Mouse (Mus musculus): ENCODE measurements around the gene Dok7.

Gene Dok7

GRCm38 (mm10) chr5:35057582-35057981 lies 1.0 kb downstream of the Dok7 start:
- no peak for DNase-seq (ENCODE audit: inconsistent ontology term)

DNA sequence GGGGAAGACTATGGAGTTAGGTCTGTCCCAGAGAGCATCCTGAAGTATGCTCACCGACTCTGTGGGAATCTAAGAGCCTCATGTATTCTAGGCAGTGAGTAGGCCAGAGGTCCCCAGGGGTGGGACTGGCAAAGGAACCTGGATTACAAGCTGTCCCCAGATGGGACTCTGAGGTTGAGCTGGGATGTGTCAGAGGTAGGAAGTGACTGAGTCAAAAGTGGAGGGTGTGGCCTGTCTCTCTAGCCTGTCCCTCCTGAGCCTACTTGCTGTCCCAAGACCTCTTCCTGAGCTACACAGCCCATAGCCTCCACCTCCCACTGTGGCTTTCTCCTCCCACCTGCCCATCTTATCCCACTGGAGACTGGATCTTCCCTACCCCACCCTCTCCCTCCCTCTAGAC lies 1.6 kb downstream of the Dok7 start:
- DNase-seq (ENCODE audit: inconsistent ontology term), result no peak

GRCm38 (mm10) chr5:35060098-35060497 lies 3.5 kb downstream of the Dok7 start:
- DNase-seq (ENCODE audit: inconsistent ontology term), result no peak

DNA sequence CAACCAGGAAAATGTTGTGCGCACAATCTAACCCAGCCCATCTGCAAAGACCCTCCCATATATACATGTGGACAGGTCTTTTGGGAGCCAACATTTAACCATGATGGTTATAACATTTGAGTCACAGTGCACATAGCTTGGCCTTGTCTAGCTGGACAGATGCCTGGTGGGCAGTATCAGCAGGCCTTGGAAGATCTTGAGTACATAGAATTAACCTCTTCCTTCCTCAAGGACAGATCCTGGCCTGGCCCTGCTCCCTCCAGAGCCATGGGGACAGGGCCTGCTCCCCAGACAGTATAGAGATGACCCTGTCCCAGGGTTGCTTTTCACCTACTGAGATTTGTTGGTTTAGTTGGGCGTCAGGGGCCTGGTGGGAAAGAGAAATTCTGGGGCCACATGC lies 13.3 kb downstream of the Dok7 start:
- no peak for DNase-seq (ENCODE audit: inconsistent ontology term)

DNA sequence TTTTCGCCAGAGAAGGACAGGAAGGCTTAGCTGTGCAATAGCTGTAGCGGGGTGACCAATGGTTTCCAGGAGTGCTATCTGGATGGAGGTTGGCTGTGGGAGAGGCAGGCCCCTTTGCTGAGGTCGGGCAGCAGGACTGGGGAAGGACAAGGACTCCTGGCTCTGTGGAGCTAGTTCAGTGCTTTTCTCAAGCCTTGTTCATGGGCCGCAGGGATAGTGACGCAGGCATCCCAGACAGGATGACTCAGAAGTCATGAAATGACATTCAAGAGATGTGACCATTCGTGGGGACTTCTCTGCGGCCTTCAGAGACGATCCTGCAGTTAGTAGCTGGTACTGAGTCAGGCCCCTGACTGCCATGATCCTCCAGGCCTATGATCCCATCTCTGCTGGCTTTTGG lies 13.7 kb downstream of the Dok7 start:
- no peak for DNase-seq (ENCODE audit: inconsistent ontology term)

- no peak for DNase-seq (ENCODE audit: inconsistent ontology term)
Measured at GRCm38 (mm10) chr5:35070953-35071352, 14.4 kb downstream of the Dok7 start.

- no peak for DNase-seq (ENCODE audit: inconsistent ontology term)
Measured at GRCm38 (mm10) chr5:35071855-35072254, 15.3 kb downstream of the Dok7 start.

GRCm38 (mm10) chr5:35073235-35073634 lies 16.7 kb downstream of the Dok7 start:
- DNase-seq (ENCODE audit: inconsistent ontology term), result no peak

DNA sequence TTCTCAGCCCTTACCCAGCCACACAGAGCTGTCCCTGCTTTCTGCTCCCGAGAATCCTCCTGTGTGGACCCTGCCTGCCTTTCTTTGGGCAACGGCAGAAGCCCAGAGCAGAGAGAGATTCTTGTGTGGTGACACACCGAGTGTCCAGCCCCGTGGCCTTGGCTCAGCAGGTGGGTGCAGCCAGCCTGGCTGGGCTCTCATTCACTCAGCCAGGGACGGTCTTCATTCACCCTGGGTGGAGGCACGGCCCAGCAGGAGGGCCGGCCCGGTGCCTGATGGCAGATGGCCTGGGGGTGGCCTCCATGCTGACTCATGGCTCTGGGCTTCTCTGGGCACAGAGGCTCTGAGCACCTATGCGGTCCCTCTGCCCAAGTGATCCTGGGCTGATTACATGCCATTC lies 17.4 kb downstream of the Dok7 start:
- DNase-seq (ENCODE audit: inconsistent ontology term), result peak; percentile 96

- DNase-seq (ENCODE audit: inconsistent ontology term), result no peak
Measured at GRCm38 (mm10) chr5:35076369-35076768, 19.8 kb downstream of the Dok7 start.

- DNase-seq (ENCODE audit: inconsistent ontology term), result no peak
Measured at GRCm38 (mm10) chr5:35079101-35079500, 22.5 kb downstream of the Dok7 start.

DNA sequence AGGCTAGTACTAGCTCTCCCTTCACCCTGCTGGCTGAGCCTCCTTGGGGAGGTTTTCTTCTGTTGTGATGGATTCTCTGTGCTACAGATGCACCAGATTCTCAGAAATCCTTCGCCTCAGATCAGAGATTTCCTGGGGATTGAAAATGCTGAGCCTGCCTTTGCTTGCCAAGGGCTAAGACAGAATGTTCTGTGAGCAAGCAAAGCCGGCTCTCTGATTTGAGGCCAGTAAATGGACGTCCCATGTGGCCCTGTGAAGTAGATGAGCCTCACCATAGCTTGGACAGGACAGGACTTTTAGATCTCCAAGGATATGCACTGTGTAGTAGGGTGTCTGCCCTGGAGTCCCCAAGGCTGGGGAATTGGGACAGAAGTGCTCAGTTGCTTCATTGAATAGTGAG lies 28.3 kb downstream of the Dok7 start:
- DNase-seq (ENCODE audit: inconsistent ontology term), result no peak

DNA sequence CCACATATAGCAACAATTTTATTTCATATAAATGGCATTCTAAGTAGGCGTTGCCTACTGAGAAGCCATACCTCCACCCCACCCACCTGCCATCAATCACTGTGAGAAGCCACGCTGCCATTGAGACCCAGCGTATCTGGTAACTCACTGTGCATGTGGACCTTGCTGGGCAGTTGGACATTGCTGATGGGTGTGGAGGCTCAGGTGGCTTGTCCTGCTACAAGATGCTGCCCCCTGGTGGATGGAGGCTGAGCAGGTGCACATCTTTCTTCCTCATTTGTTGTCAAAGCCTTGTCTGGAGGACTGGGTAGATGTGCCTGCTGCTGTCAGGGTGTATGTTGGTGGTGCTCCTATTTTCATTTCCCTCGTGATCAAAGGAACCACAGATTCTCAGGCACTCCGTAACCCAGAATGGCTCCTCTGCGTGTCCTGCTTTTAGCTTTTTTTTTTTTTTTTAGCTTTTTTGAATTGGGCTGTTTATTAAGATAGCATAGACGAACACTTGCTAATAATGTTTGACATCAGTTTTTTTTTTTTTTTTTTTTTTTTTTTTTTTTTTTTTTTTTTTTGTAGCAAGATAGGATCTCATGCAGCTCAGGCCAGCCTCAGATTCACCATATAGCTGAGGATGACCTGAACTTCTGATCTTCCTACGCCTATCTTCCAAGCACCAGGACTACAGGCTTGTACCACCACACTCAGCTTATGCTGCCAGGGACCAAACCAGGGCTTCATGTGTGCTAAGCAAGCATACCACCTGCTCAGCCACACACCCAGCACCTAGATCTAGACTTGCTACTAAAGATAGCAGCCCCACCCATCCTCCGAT lies 32.4 kb downstream of the Dok7 start:
- peak; percentile 60 for DNase-seq (ENCODE audit: inconsistent ontology term)

DNA sequence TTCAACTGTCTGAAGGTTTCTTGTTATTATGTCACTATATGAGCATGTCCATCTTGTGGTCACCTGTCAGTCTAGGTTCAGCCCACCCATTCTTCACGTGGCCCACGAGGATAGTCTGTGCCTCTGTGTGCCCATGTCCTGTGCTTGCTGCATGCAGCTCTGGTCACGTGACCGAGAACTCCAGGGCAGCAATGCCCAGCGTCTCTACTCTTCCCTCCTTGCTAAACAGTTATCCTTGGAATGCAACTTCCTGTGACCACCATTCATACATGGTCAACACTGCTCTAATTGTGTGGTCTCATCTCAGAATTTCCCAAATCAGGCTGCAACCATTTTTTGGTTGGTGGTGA lies 33.0 kb downstream of the Dok7 start:
- no peak for DNase-seq (ENCODE audit: inconsistent ontology term)

- DNase-seq (ENCODE audit: inconsistent ontology term), result no peak
Measured at GRCm38 (mm10) chr5:35091636-35092035, 35.1 kb downstream of the Dok7 start.

DNA sequence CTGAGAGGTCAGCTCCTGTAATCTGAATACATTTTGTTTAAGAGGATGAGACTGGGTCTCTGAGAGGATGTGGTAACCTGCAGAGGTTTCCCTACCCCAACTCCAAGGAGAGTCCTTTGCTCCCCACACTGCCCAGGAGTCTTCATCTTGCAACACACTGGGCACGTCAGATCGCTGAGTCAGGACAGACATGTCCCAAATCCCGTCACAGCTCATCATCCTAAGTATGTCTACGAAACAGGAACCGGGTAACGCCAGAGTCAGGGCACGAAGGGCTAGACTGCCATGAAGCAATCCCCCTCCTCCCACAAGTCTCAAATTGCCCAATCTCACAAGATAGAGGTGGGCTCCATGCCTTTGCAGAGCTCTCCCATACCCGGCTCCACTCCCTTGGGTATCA lies 46.5 kb downstream of the Dok7 start:
- no peak for DNase-seq (ENCODE audit: inconsistent ontology term)

- no peak for DNase-seq (ENCODE audit: inconsistent ontology term)
Measured at GRCm38 (mm10) chr5:35103528-35103927, 47.0 kb downstream of the Dok7 start.

GRCm38 (mm10) chr5:35104183-35104959 lies 47.8 kb downstream of the Dok7 start:
- no peak for DNase-seq (ENCODE audit: inconsistent ontology term)

- peak; percentile 95 for DNase-seq (ENCODE audit: inconsistent ontology term)
Measured at GRCm38 (mm10) chr5:35104960-35105921, 48.7 kb downstream of the Dok7 start, which contains the start of gene Lrpap1. Lrpap1 (minus strand) TSS chr5:35105766.

- DNase-seq (ENCODE audit: inconsistent ontology term), result no peak
Measured at GRCm38 (mm10) chr5:35105922-35106298, 49.3 kb downstream of the Dok7 start.

DNA sequence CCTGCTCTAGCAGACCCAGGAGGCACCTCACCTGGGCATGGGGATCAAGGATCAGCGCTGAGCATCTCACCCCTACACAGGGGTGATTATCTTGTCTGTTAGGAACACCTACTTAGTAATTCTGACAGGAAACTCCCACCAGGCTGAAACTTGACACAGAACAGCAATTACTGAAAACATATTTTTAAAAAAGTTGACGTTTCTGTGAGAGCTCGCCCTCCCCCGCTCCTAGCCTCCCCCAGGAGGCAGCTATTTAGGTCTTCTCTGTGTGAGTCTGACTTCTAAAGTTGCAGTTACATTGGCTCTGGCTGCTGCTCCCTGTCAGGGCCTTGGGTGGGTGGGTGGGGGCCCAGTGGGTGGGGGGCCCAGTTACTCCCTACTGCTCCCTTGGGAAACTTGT lies 55.9 kb downstream of the Dok7 start:
- no peak for DNase-seq (ENCODE audit: inconsistent ontology term)

DNA sequence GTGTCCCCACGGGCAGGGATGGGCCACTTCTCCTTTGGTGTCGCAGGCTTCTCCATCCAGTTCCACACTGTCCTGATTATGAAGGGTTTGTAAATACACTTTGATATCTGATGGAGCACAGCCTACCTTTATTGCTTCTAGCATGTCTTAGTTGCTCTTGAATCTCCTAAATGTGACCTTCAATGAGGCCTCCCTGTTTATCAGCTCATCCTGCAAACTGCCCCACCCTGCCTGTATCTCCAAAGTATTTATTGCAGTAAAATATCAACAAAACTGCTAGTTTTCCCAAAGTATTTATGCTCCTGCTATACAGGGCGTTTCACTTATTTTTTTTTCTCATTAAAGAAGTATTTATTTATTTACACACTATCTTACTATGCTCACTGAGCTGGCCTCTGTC lies 59.4 kb downstream of the Dok7 start:
- no peak for DNase-seq (ENCODE audit: inconsistent ontology term)

Data from Muller cell, postnatal 12 days (primary cell).